Mouse (Mus musculus) cerebellum, adult (tissue): ENCODE data around the gene Lkaaear1.
A peak's percentile ranks its signal among the peaks of the same experiment; 100 is the strongest.

ENCODE experiments used
- ATAC-seq: cut with Nextera tagmentation; 2 replicates; pipeline ENCODE4 v1.9.2; 2017; ENCODE audit warnings: mild to moderate bottlenecking, moderate library complexity, mixed read lengths; ENCODE audit not compliant: insufficient number of reproducible peaks, low FRiP score, low TSS enrichment

Gene Lkaaear1

GRCm38 (mm10) chr2:181698241-181698640 is at the start of gene Lkaaear1:
Lkaaear1 (minus strand) TSS chr2:181698442.
- ATAC-seq = no peak

- ATAC-seq = no peak
Observed at GRCm38 (mm10) chr2:181730051-181730450, 31.8 kb upstream of the Lkaaear1 start.

- no peak for ATAC-seq
Observed at GRCm38 (mm10) chr2:181727659-181728262, 29.5 kb upstream of the Lkaaear1 start.

GRCm38 (mm10) chr2:181722213-181722612 is 24.0 kb upstream of the Lkaaear1 start:
- no peak for ATAC-seq

- ATAC-seq = peak; percentile 87
Observed at GRCm38 (mm10) chr2:181721200-181721599, 23.0 kb upstream of the Lkaaear1 start.

DNA sequence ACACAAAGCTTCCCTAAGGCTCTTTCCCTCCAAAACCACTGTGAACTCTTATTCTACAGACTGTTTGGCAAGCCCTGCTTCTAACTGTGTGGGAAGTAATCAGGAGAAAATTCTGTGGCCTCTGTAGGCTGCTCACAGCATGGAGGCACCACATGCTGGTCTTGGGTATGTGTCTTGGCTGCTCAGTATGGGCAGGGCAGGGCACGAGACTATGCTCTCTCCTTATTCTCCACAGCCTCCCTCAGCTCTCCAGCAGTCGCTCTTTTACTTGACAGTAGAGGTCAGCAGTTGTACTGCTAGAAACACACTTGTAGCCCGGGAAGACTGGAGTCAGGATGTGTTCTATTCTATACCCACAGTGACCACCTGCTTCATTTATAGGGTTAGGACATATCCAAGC is 21.8 kb upstream of the Lkaaear1 start:
- ATAC-seq = peak; percentile 45; the same call in 1 of the 2 replicates

DNA sequence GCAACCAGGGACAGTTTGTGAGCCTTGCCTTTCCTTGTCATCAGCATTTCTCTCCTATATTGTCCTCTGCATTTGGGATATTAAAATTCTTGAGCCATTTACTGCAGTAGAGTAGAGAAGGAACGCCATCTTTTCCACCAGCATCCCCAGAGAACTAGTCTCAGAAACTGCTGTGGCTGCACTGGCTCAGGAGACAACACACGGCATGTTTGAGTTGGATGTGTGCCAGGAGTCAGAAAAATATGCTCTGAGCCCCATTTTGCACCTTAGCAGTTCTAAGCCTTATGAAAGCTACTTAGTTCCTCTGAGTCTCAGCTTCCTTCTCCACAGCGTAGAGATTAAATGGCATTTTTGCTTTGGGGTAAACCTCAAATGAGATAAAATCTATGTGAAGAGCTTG is 18.7 kb upstream of the Lkaaear1 start:
- no peak for ATAC-seq

- ATAC-seq = no peak
Observed at GRCm38 (mm10) chr2:181715382-181715781, 17.1 kb upstream of the Lkaaear1 start.

DNA sequence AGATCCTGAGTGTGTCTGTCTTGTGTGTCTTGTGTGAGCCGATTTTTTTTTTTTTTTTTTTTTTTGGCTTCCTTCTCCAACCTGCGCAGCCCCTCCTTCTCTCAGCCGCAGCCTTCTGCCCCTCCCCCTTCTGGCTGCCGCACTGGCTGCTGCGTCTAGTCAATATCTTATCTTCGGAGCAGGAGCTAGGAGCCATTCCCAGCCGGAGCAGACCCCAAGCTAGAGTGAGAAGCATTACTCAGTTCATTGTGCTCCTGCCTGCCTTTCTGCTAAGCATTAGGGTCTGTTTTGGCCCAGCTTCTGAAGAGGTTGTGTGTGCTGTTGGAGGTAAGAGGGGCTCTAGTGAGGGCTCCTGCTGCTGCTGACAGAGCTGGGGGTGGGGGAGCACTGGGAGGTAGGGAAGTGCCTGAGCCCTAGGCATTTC is 16.7 kb upstream of the Lkaaear1 start, which contains the start of gene Oprl1:
Gene Oprl1, plus strand, starts transcription at position 114 of the 424 bp plus-strand sequence.
- 0 out of 2 replicates have a peak, but pooled peaks have one; percentile 45 for ATAC-seq

- peak; percentile 61; the same call in 1 of the 2 replicates for ATAC-seq
Observed at GRCm38 (mm10) chr2:181713749-181714148, 15.5 kb upstream of the Lkaaear1 start.

GRCm38 (mm10) chr2:181706668-181707067 is 8.4 kb upstream of the Lkaaear1 start:
- no peak for ATAC-seq

DNA sequence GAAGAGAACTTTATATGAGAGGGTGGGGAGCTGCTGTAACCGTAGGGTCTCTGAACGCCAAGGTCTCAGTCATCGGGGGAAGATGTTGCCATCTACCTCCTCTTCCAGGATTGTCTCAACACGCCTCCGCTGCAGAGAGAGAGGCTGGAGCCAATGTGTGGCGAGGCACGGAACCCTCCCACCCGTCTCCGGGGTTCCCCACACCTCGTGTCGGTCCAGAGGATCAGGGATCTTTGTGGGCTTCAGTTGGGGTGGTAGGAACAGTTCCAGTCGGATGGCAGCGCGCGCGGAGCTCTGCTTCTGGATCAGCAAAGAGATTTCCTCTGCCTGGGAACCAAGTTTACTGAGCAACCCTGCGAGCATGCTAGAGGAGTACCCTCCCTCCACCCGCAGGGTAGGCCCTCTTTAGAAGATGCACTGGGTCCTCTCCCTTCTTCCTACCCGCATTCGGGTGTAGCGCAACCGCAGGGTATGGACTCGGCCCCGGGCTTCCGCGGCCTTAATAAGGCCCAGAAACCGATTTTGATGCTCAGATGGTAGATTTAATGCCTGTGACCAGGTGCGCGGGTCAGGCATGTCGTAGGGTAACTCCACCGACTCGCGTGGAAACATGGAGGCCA is 1.3 kb downstream of the Lkaaear1 start:
- no peak for ATAC-seq

- no peak for ATAC-seq
Observed at GRCm38 (mm10) chr2:181695776-181696175, 2.5 kb downstream of the Lkaaear1 start.

DNA sequence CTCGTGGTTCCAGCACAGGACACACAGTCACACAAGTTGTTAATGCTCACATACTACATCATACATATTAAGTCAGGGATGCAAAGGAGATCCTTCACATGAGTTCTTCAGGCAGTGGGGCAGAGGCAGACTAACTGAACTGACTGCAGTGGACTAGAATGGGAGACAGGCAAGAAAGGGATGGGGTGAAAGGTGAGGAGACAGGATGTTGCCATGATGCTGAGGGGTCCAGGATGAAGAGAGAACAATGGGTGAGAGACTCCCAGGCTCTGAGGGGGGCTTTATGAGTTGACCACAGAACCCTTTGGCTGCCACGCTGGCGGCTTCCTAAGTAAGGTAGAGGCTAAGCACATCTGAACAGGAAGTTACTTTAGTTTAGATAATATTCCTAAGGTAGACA is 3.7 kb downstream of the Lkaaear1 start:
- no peak for ATAC-seq

DNA sequence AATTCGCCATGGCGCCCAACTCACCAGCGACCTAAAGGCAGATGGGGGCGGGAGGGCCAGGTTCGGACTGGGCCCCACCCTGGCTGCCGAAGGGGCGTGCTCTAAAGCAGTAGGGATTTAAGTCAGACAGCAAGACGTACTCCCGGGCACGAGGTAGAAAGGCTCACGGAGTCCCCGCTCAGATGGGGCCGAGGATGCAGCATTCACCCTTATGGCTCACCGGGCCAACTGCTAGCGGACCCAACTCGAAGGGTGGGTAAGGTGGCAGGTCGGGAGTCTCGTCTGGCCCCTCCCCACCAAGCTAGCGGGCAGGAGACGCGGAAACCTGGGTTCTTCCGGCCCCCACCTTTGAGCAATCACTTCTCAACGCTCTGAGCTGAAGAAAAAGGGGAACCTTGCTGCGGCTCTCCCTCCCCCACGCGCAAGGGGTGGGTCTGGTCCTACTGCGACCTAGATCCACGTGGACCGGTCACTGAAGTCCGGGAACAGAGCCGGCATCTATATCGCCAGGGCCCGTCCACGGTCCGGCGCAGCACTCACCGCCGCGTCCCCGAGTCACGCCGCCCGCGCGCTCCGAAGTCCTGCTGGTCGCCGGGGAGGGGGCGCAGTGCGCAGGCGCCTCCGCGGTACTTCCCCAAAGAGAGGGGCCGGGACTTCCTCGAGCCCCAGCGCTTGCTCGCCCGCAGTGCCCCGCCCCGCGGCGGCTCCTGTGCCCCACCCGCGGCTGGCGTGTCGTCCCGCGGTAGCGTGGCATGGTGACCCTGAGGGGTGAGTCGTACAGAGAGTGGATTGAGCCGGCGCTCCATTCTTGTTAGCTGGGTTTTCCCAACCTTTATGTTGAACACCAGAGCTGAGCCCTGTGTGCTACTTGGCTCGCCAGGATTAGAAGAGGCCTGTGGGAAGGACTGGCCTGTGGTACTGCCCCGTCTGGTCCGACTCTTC is 4.6 kb downstream of the Lkaaear1 start, which contains the start of gene Rgs19:
Gene Rgs19, minus strand, starts transcription at position 639 of the 942 bp plus-strand sequence.
- ATAC-seq = peak; percentile 64; the same call in 1 of the 2 replicates

DNA sequence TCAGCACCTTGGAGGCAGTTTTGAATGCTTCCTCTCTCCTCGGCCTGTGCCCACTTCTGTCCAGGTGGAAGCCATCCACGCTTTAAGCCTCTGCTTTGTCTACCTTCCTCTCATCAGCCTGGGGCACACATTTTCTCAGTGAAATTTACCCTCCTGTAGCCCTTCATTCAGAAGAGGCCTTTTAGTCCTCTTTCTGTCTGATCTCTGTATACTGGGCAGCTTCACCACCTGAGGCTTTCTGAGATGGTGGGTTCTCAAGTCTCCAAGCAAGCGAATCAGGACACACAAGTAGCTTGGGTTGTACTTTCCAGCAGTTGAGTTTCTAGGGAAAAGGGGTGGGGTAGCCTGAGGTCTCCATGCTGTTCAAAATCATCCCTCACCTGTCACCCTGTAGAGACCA is 5.9 kb downstream of the Lkaaear1 start:
- ATAC-seq = no peak

GRCm38 (mm10) chr2:181691571-181691970 is 6.7 kb downstream of the Lkaaear1 start:
- no peak for ATAC-seq

GRCm38 (mm10) chr2:181691083-181691482 is 7.2 kb downstream of the Lkaaear1 start:
- no peak for ATAC-seq

DNA sequence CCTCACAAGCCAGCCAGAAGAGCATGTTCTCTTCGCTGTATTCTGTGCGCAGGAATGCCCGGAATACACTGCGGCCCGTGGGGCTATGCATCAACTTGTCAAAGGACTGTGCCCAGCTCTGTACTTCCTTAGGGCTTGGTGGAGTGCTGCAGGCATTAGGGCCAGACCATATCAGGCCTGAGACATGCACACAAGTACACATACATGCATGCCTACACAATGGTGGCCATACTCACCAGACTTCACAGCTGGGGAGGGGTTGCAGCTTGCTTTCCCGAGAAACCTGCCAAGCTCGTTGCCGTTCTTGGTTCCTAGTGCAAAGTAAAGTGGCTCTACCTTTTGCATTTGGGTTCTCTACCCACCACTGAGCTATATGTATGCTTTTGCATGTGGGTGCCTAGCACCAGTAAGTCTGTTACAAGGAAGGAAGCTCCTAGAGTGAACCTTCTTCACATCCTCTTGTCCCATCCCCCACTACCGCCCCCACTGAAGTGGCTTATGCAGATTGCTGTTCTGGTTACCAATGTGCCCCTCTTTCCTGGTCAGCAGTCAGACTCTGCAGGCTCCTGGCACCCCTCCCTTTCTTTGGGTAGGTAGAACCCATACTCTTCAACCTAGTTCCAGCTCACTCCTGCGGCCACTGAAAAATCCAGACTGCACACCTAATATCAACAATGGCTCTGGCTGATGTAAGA is 8.6 kb downstream of the Lkaaear1 start:
- ATAC-seq = no peak

DNA sequence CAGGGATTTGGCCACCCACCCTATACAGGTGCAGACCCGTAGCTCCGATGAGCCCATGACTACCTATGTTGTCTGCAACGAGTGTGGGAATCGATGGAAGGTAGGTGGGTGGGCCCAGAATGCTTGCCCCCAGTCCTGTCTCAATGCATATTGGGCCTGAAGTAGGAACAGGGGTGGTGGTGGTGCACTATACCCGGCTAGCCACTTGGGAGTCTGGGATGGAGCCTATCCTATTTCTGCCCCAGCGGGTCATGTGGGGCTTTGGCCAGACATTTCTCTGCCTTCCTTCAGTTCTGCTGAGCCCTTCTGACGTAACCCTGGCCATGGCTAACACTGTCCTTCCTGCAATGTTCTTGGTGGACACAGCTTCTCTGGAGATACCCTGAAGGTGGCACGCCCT is 10.7 kb downstream of the Lkaaear1 start:
- ATAC-seq = no peak
